Mouse (Mus musculus): ENCODE data around the gene Dusp11. TPM values are rescaled to one million over a fixed set of nuclear protein-coding genes. Genes with fewer than 3 reads are reported as not detected.

Gene Dusp11
- total and polyA plus RNA-seq, 3 experiments: 33.2 to 46.6 (median 35.7) TPM

DNA sequence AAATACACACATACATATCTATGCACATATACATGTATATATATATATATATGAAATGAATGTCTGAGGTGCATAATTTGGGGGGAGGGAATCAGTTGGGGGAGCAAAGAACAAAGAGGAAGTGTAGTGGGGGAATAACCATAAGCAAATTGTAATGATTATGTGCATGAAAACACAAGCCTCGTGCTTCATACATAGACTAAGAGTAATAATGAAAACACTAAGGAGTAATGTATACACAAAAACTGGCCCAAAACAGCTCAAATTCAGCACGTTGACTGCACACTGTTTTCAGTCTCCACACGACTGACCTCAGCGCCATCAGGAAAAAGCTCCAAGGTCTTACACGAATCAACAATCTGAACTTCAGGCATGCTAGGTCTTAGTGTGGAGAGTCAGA, 14.8 kb upstream of the Dusp11 start:
- H3K27ac ChIP-seq (ENCODE audit: insufficient read depth, low read depth): no peak overlapping the region
- no peaks in the 10 kb centered on the region for H3K4me1 ChIP-seq (ENCODE audit: control insufficient read depth in 1 of 2, insufficient read depth in 2 of 2)
- in situ Hi-C loops (cut with MboI; ENCODE audit: low pct_ligation_motif_present, low pct_unique_long_range_greater_than_20kb, low sequenced_read_pairs): no loop called here
- no peaks in the 10 kb centered on the region for H3K79me2 ChIP-seq (replicated peaks; ENCODE audit: control insufficient read depth, extremely low read depth, insufficient read depth, poor library complexity, severe bottlenecking)
- no peaks in the 10 kb centered on the region for H3K27me3 ChIP-seq (replicated peaks)
- TF ChIP-seq ETS1 (conservative IDR thresholded peaks at IDR 0.05; ENCODE audit: low read depth, low read length) (no peak), JUND (conservative IDR thresholded peaks at IDR 0.05; ENCODE audit: low read depth, low read length) (no peak), PAX5 (IDR thresholded peaks at IDR 0.05; ENCODE audit: low read length) (no peak), ZKSCAN1 (IDR thresholded peaks at IDR 0.05; ENCODE audit: borderline replicate concordance, low read depth, low read length) (no peak), TCF12 (IDR thresholded peaks at IDR 0.05; ENCODE audit: low read depth, low read length) (no peak), USF2 (conservative IDR thresholded peaks at IDR 0.05; ENCODE audit: low read depth, low read length) (no peak)
- no peak overlapping the region for H3K4me3 ChIP-seq (replicated peaks in 1 of 3; ENCODE audit: low read depth in 2 of 3, low read length in 2 of 3, poor library complexity in 1 of 3)
- DNase-seq (ENCODE audit: extremely low read depth): no peak
- no peaks in the 10 kb centered on the region for H3K36me3 ChIP-seq (replicated peaks in 1 of 2; ENCODE audit: control insufficient read depth in 1 of 2, insufficient read depth in 1 of 2, low read length in 1 of 2)
- no peak overlapping the region for H3K9ac ChIP-seq (ENCODE audit: insufficient read depth, low read depth)
- peaks cover 22% of the 10 kb centered on the region for H3K9me3 ChIP-seq (replicated peaks; ENCODE audit: low read length)
- H3K4me2 ChIP-seq (ENCODE audit: insufficient read depth, low read depth, poor library complexity, severe bottlenecking): no peak overlapping the region
- dilution Hi-C loops (cut with MboI; ENCODE audit: extremely low pct_ligation_motif_present, extremely low pct_unique_long_range_greater_than_20kb, low sequenced_read_pairs): no loop called here

DNA sequence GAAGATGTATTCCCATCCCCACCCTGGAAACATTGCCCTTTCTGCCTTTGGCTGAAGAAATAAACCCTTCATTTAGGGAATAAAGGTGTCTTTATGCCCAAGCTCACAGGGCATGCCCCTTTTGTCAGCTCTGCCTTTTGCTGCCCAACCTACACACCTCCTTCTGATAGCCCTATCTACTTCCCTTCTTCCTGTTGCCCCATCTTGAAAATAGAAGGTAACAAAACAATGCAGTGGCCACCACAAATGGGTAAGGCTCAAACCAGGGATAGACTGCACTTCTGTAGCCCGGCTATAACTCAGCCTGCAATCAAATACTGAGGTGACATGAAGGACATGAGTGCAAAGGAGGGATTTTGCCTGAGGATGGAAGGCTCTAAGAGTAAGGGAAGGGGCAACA, 14.3 kb upstream of the Dusp11 start:
- Histone ChIP-seq H3K9ac (ENCODE audit: insufficient read depth, low read depth) (no peak overlapping the region), H3K27me3 (replicated peaks) (no peaks in the 10 kb centered on the region), H3K4me2 (ENCODE audit: insufficient read depth, low read depth, poor library complexity, severe bottlenecking) (no peak overlapping the region), H3K36me3 (replicated peaks in 1 of 2; ENCODE audit: control insufficient read depth in 1 of 2, insufficient read depth in 1 of 2, low read length in 1 of 2) (no peaks in the 10 kb centered on the region), H3K4me1 (ENCODE audit: control insufficient read depth in 1 of 2, insufficient read depth in 2 of 2) (no peaks in the 10 kb centered on the region), H3K9me3 (replicated peaks; ENCODE audit: low read length) (peaks cover 22% of the 10 kb centered on the region), H3K4me3 (replicated peaks in 1 of 3; ENCODE audit: low read depth in 2 of 3, low read length in 2 of 3, poor library complexity in 1 of 3) (no peak overlapping the region), H3K27ac (ENCODE audit: insufficient read depth, low read depth) (no peak overlapping the region), H3K79me2 (replicated peaks; ENCODE audit: control insufficient read depth, extremely low read depth, insufficient read depth, poor library complexity, severe bottlenecking) (no peaks in the 10 kb centered on the region)
- TF ChIP-seq POLR2A (IDR thresholded peaks at IDR 0.05; ENCODE audit: low read depth, low read length) (no peak), MYC (IDR thresholded peaks at IDR 0.05; ENCODE audit: low read depth, low read length) (no peak), E2F4 (IDR thresholded peaks at IDR 0.05; ENCODE audit: insufficient replicate concordance, low read depth, low read length) (no peak), IRF4 (IDR thresholded peaks at IDR 0.05; ENCODE audit: low read depth, low read length) (no peak), PAX5 (IDR thresholded peaks at IDR 0.05; ENCODE audit: low read length) (no peak), HCFC1 (IDR thresholded peaks at IDR 0.05; ENCODE audit: low read depth, low read length) (no peak), EP300 (IDR thresholded peaks at IDR 0.05; ENCODE audit: low read length) (no peak), MXI1 (IDR thresholded peaks at IDR 0.05; ENCODE audit: low read depth, low read length) (no peak), SIN3A (IDR thresholded peaks at IDR 0.05; ENCODE audit: low read length) (no peak), TBP (conservative IDR thresholded peaks at IDR 0.05; ENCODE audit: low read depth, low read length) (no peak), NRF1 (IDR thresholded peaks at IDR 0.05; ENCODE audit: low read depth, low read length) (no peak), POLR2AphosphoS2 (IDR thresholded peaks at IDR 0.05; ENCODE audit: low read depth, low read length) (no peak), CHD2 (IDR thresholded peaks at IDR 0.05; ENCODE audit: low read length) (no peak), GABPA (IDR thresholded peaks at IDR 0.05; ENCODE audit: insufficient replicate concordance, low read depth, low read length) (no peak), CHD1 (IDR thresholded peaks at IDR 0.05; ENCODE audit: low read depth, low read length) (no peak), ZC3H11A (IDR thresholded peaks at IDR 0.05; ENCODE audit: low read depth, low read length) (no peak), ZKSCAN1 (IDR thresholded peaks at IDR 0.05; ENCODE audit: borderline replicate concordance, low read depth, low read length) (no peak), ELF1 (IDR thresholded peaks at IDR 0.05; ENCODE audit: low read depth, low read length) (no peak), MAZ (IDR thresholded peaks at IDR 0.05; ENCODE audit: low read depth, low read length) (no peak)
- dilution Hi-C loops (cut with MboI; ENCODE audit: extremely low pct_ligation_motif_present, extremely low pct_unique_long_range_greater_than_20kb, low sequenced_read_pairs): no loop called here
- in situ Hi-C loops (cut with MboI; ENCODE audit: low pct_ligation_motif_present, low pct_unique_long_range_greater_than_20kb, low sequenced_read_pairs): no loop called here
- DNase-seq (ENCODE audit: extremely low read depth): no peak
